Mouse (Mus musculus) myocyte (in vitro differentiated cells): Measurements from ENCODE around the gene Cdsn. TPM values are rescaled to one million over a fixed set of nuclear protein-coding genes. Genes with fewer than 3 reads are reported as not detected.

Source experiments
- H3K27me3 ChIP-seq: one replicate; pipeline ENCODE4 v1.6.1; 2011; ENCODE audit not compliant: control insufficient read depth, insufficient read depth, insufficient read length
- H3K36me3 ChIP-seq: one replicate; pipeline ENCODE4 v1.6.1; 2011; ENCODE audit not compliant: control insufficient read depth, insufficient read depth
- H3K4me2 ChIP-seq: one replicate; pipeline ENCODE4 v1.6.1; 2011; ENCODE audit warnings: low read depth, control low read depth
- H3K4me3 ChIP-seq: one replicate; pipeline ENCODE4 v1.5.1; 2011; ENCODE audit warnings: mild to moderate bottlenecking, control low read depth, moderate library complexity
- H3K79me2 ChIP-seq: one replicate; pipeline ENCODE4 v1.6.1; 2011; ENCODE audit not compliant: control insufficient read depth, insufficient read depth
- H3ac ChIP-seq: one replicate; pipeline ENCODE4 v1.6.1; 2011; ENCODE audit not compliant: control insufficient read depth, insufficient read length
- CEBPB ChIP-seq: IDR thresholded peaks from 2 replicates; pipeline ENCODE4 v1.6.1; 2011; ENCODE audit warnings: mild to moderate bottlenecking, moderate library complexity; ENCODE audit not compliant: poor library complexity, insufficient read depth, severe bottlenecking
- E2F4 ChIP-seq: IDR thresholded peaks from one replicate; pipeline ENCODE4 v1.6.1; 2011; ENCODE audit warnings: mild to moderate bottlenecking, control low read depth, moderate library complexity; ENCODE audit not compliant: insufficient read depth
- MAX ChIP-seq: IDR thresholded peaks from one replicate; pipeline ENCODE4 v1.6.1; 2011; ENCODE audit warnings: low read depth, mild to moderate bottlenecking, control low read depth
- MYOD1 ChIP-seq, 3 experiments: IDR thresholded peaks; one replicate each; pipeline ENCODE4 v1.6.1; 2011; ENCODE audit warnings: control low read depth in 2 of 3, low read depth in 2 of 3, mild to moderate bottlenecking in 2 of 3, moderate library complexity in 1 of 3; ENCODE audit not compliant: insufficient read length in 2 of 3, control insufficient read depth in 1 of 3
- MYOG ChIP-seq, 3 experiments: IDR thresholded peaks; one replicate each; pipeline ENCODE4 v1.6.1; 2011; ENCODE audit warnings: control low read depth in 2 of 3, low read depth in 2 of 3, mild to moderate bottlenecking in 2 of 3; ENCODE audit not compliant: insufficient read length in 2 of 3, control insufficient read depth in 1 of 3, insufficient read depth in 1 of 3
- POLR2A ChIP-seq: IDR thresholded peaks from one replicate; pipeline ENCODE4 v1.6.1; 2011; ENCODE audit warnings: low read depth, mild to moderate bottlenecking, control low read depth, moderate library complexity; ENCODE audit not compliant: insufficient read length
- POLR2AphosphoS2 ChIP-seq: IDR thresholded peaks from one replicate; pipeline ENCODE4 v1.6.1; 2011; ENCODE audit warnings: low read depth, control low read depth; ENCODE audit not compliant: insufficient read length
- REST ChIP-seq: IDR thresholded peaks from one replicate; pipeline ENCODE4 v1.6.1; 2011; ENCODE audit warnings: mild to moderate bottlenecking, control low read depth, moderate library complexity; ENCODE audit not compliant: insufficient read depth, insufficient read length
- SRF ChIP-seq: IDR thresholded peaks from one replicate; pipeline ENCODE4 v1.6.1; 2011; ENCODE audit warnings: low read depth; ENCODE audit not compliant: control insufficient read depth, insufficient read length
- TCF12 ChIP-seq: IDR thresholded peaks from one replicate; pipeline ENCODE4 v1.6.1; 2011; ENCODE audit warnings: mild to moderate bottlenecking, control low read depth; ENCODE audit not compliant: poor library complexity, insufficient read depth, severe bottlenecking
- TCF3 ChIP-seq: IDR thresholded peaks from one replicate; pipeline ENCODE4 v1.6.1; 2011; ENCODE audit warnings: low read depth, control low read depth; ENCODE audit not compliant: insufficient read length
- USF1 ChIP-seq: IDR thresholded peaks from one replicate; pipeline ENCODE4 v1.6.1; 2011; ENCODE audit warnings: low read depth, mild to moderate bottlenecking, control low read depth, moderate library complexity
- polyA plus RNA-seq: library from polyadenylated mRNA; unstranded; fragments of >200 nt; fragmentation: generic; extraction: Trizol; gene quantifications from one replicate; pipeline ENCODE4 v1.2.1, GENCODE M21; 2012; ENCODE audit warnings: missing spikeins

Cdsn gene
- polyA plus RNA-seq, 1 experiment, result 55.4 TPM

DNA sequence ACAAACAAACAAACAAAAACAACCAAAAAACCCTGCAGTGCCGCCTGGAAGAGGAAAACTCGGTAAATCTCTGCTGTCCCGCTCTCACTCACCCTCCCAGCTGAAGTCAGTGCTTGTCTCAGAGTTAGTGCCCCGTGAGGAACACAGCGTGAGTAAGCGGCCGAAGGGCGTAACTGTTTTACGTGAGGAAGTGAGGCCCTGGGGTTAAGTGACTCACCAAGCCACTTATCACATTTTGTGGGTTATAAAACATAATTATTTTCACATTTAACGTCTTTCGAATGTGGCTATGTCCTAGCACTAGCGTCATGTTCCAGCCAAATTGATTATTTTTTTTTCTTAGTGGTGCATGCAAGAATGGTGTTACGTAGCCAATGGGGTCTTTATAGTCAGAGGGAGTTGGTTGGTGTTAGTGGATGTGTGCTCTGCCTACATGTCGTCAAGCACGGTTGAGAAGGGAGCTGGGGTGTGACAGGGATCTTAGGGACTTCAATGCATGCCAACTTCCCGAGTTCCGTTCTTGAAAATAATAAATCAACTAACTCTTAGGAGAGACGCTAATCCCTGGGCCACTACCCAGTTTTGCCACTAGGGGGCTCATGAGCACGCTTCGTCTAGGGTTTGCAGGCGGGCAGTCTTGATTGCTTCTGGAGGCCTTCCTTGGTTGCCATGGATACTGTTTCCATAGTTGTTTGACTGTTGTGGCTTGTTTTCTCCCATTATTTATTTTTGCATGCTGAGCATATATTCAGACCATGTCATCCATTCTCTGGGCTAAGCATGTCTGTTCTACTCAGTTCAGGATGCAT is 38.7 kb downstream of the Cdsn start:
- Histone ChIP-seq H3K4me3 (no peak overlapping the region), H3K4me2 (peak overlapping the region; percentile 98)
- no peak for TF ChIP-seq MAX
- no peak for TF ChIP-seq REST

DNA sequence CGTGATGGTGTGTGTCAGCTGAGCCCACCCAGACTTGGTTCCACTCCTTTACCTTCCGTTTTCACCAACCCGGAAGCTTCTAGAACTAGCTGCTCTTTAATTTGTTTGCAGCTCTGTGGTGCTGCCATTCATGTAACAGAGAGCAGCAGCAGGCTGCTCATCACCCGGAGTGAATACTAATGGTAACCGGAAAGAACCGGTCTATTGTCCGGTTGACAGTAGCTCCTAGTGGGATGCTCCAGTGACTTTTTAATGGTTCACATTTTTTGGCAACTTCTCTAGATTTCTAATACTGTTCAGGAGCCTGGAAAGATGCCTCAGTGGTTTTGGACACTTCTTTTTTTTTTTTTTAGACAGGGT is 39.3 kb downstream of the Cdsn start:
- H3K4me3 ChIP-seq, result no peak overlapping the region
- no peak for TF ChIP-seq MYOD1 (IDR thresholded peaks at IDR 0.05; ENCODE audit: control insufficient read depth in 1 of 3, insufficient read length in 2 of 3, low read depth in 2 of 3)
- TF ChIP-seq CEBPB, result no peak
- no peak for TF ChIP-seq TCF12
- TF ChIP-seq REST, result no peak
- no peak for TF ChIP-seq SRF
- TF ChIP-seq MYOG (IDR thresholded peaks at IDR 0.05; ENCODE audit: control insufficient read depth in 1 of 3, insufficient read depth in 1 of 3, insufficient read length in 2 of 3, low read depth in 2 of 3), result no peak
- TF ChIP-seq E2F4, result no peak
- no peak for TF ChIP-seq POLR2AphosphoS2
- no peak for TF ChIP-seq MAX
- no peak for TF ChIP-seq POLR2A
- TF ChIP-seq TCF3, result no peak
- no peak for TF ChIP-seq USF1
- no peaks in the 10 kb centered on the region for H3K36me3 ChIP-seq
- no peaks in the 10 kb centered on the region for H3K79me2 ChIP-seq
- peak overlapping the region; percentile 98 for H3K4me2 ChIP-seq
- H3ac ChIP-seq, result no peak overlapping the region
- H3K27me3 ChIP-seq, result no peaks in the 10 kb centered on the region

More for the DNA sequence above, 38.7 kb downstream of the Cdsn start:
- H3K27me3 ChIP-seq, result no peaks in the 10 kb centered on the region
- H3K36me3 ChIP-seq, result no peaks in the 10 kb centered on the region
- no peak overlapping the region for H3ac ChIP-seq
- H3K79me2 ChIP-seq, result no peaks in the 10 kb centered on the region

DNA sequence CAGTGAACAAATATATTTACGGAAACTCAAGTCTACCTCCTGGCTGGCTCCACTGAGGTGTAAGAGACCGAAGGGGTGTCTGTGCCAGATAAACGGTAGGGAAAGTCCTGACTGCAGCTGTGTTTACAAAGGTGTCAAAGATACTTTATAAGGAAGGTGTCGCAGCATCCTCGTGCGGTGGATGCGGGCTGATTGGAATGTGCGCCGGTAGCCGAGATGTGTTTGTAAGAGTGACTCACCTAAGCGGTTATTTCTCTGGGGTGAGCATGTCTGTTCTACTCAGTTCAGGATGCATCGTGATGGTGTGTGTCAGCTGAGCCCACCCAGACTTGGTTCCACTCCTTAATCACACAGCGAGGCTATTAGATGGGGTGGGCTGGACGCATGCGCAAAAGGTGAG is 39.8 kb downstream of the Cdsn start:
- Histone ChIP-seq H3K4me3 (no peak overlapping the region), H3ac (no peak overlapping the region), H3K4me2 (no peak overlapping the region), H3K27me3 (no peaks in the 10 kb centered on the region), H3K79me2 (no peaks in the 10 kb centered on the region), H3K36me3 (no peaks in the 10 kb centered on the region)
- TF ChIP-seq POLR2A, result no peak
- no peak for TF ChIP-seq SRF
- no peak for TF ChIP-seq TCF12
- TF ChIP-seq TCF3, result no peak
- no peak for TF ChIP-seq USF1
- no peak for TF ChIP-seq MAX
- TF ChIP-seq POLR2AphosphoS2, result no peak
- no peak for TF ChIP-seq MYOD1 (IDR thresholded peaks at IDR 0.05; ENCODE audit: control insufficient read depth in 1 of 3, insufficient read length in 2 of 3, low read depth in 2 of 3)
- TF ChIP-seq E2F4, result no peak
- no peak for TF ChIP-seq MYOG (IDR thresholded peaks at IDR 0.05; ENCODE audit: control insufficient read depth in 1 of 3, insufficient read depth in 1 of 3, insufficient read length in 2 of 3, low read depth in 2 of 3)
- no peak for TF ChIP-seq CEBPB
- TF ChIP-seq REST, result no peak

DNA sequence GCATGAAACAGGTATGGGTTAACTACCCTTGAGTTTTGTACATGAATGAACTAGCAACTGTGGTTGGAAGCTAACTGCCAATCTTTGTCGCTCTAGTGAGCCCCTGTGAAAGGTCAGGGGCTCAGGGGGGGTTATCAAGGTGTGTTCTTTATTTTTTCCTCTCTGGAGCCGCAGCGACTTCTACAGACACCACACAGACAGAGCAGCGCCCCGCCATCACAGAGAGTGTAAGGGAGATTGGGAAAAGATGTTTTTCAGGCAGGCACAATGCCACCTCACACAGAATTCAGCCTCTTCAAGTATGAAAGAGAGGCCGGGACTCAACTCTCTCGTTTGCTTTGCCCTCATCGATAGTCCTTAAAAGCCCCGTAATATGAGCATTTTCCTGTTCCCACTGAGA is 40.2 kb downstream of the Cdsn start:
- Histone ChIP-seq H3K4me2 (no peak overlapping the region), H3K36me3 (no peaks in the 10 kb centered on the region), H3ac (no peak overlapping the region), H3K27me3 (no peaks in the 10 kb centered on the region), H3K79me2 (no peaks in the 10 kb centered on the region), H3K4me3 (no peak overlapping the region)
- TF ChIP-seq MAX, result no peak
- TF ChIP-seq MYOD1 (IDR thresholded peaks at IDR 0.05; ENCODE audit: control insufficient read depth in 1 of 3, insufficient read length in 2 of 3, low read depth in 2 of 3), result no peak
- TF ChIP-seq POLR2AphosphoS2, result no peak
- TF ChIP-seq REST, result no peak
- no peak for TF ChIP-seq SRF
- TF ChIP-seq E2F4, result no peak
- TF ChIP-seq MYOG (IDR thresholded peaks at IDR 0.05; ENCODE audit: control insufficient read depth in 1 of 3, insufficient read depth in 1 of 3, insufficient read length in 2 of 3, low read depth in 2 of 3), result no peak
- no peak for TF ChIP-seq USF1

DNA sequence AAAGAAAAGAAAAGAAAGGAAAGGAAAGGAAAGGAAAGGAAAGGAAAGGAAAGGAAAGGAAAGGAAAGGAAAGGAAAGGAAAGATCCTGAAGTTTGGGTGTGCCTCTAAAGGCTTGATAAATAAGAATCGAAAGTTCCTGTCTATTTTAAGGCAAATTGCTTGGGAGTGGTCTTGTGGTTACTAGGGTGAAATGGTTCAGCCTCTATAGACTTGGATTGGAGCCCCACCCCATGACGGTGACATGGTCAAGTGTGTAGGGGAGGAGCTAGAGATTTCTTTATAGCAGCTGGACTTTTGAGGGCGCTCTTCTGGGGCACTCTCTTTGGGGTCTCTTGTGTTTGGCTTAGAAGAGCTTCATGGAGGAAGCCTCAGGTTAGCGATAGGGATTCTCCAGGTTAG is 41.9 kb downstream of the Cdsn start:
- H3K27me3 ChIP-seq, result no peaks in the 10 kb centered on the region
- H3K79me2 ChIP-seq, result no peaks in the 10 kb centered on the region
- no peak overlapping the region for H3K4me2 ChIP-seq
- no peaks in the 10 kb centered on the region for H3K36me3 ChIP-seq
- no peak for TF ChIP-seq TCF3
- TF ChIP-seq SRF, result no peak
- TF ChIP-seq E2F4, result no peak
- no peak for TF ChIP-seq MAX
- TF ChIP-seq REST, result no peak
- TF ChIP-seq POLR2A, result no peak
- no peak for TF ChIP-seq MYOD1 (IDR thresholded peaks at IDR 0.05; ENCODE audit: control insufficient read depth in 1 of 3, insufficient read length in 2 of 3, low read depth in 2 of 3)
- TF ChIP-seq POLR2AphosphoS2, result no peak
- TF ChIP-seq USF1, result no peak
- TF ChIP-seq MYOG (IDR thresholded peaks at IDR 0.05; ENCODE audit: control insufficient read depth in 1 of 3, insufficient read depth in 1 of 3, insufficient read length in 2 of 3, low read depth in 2 of 3), result no peak
- no peak for TF ChIP-seq CEBPB
- TF ChIP-seq TCF12, result no peak
- no peak overlapping the region for H3K4me3 ChIP-seq
- no peak overlapping the region for H3ac ChIP-seq
